Mouse (Mus musculus): ENCODE data around the gene Sec22b. TPM values are rescaled to one million over a fixed set of nuclear protein-coding genes. Genes with fewer than 3 reads are reported as not detected.

Sec22b gene
- polyA plus RNA-seq, 2 experiments, result 22.6 to 63.5 TPM

DNA sequence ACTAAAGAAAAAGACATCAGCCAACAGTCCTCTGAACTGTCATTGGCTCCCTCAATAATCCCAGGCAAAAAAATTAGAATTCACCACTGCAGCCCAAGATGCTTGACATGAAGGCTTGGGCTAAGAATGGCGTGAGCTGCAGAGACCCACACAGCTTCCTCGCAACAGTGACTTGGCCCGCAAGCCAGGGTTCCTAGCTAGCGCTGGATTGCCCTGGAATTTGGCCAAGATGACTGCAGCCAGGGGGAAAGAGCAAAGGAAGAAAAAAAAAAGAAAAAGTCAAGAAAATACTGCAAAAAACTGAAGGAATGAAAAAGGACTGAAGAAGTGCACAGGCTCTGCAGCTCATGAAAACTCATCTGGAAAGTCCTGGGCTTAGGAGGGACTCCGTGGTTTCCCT, 43.5 kb downstream of the Sec22b start:
- Histone ChIP-seq H3K4me3 (ENCODE audit: insufficient read depth in 1 of 2, low read depth in 2 of 2, low read length in 2 of 2) (no peak overlapping the region), H3K9me3 (ENCODE audit: control insufficient read depth, low read length) (no peaks in the 10 kb centered on the region), H3K9ac (replicated peaks) (no peak overlapping the region), H3K27me3 (ENCODE audit: control insufficient read depth, insufficient read depth, low read length) (no peaks in the 10 kb centered on the region), H3K36me3 (replicated peaks; ENCODE audit: control insufficient read depth, insufficient read depth, low read depth) (no peaks in the 10 kb centered on the region), H3K4me2 (ENCODE audit: low read depth) (no peak overlapping the region), H3K27ac (no peak overlapping the region), H3K4me1 (replicated peaks; ENCODE audit: control insufficient read depth in 2 of 2, insufficient read depth in 2 of 2, low read length in 1 of 2) (peaks cover 16 to 42% of the 10 kb centered on the region in 2 experiments)
- ATAC-seq (ENCODE audit: insufficient read depth) (no peak), DNase-seq (ENCODE audit: low read depth in 3 of 3, low spot score in 3 of 3) (no peak)
- no peak for TF ChIP-seq EP300 (IDR thresholded peaks at IDR 0.05; ENCODE audit: low read depth)
- no peak for TF ChIP-seq CTCF (IDR thresholded peaks at IDR 0.05; ENCODE audit: low read depth)
- WGBS (ENCODE audit: insufficient replicate concordance), result 77% methylated on average over 5 of the region's 5 CpGs

DNA sequence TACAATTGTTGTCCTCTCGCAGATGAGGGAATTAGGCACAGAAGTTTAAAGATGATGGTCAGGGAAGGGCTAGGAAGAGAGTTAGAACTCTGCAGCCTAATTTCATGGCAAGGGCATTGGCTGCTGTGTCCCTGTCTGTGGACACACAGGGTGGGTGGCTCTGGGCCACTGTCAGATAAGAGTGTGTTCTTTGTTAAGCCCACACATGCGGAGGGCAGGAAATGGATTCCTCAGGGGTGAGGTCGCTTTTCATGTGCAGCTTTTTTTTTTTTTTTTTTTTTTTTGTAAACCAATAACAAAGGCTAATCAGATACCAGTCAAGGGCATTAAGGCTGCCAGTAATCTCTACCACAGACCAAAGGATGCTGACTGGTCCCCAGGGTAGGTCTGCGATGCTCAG, 45.4 kb downstream of the Sec22b start:
- Histone ChIP-seq H3K27me3 (ENCODE audit: control insufficient read depth, insufficient read depth, low read length) (no peaks in the 10 kb centered on the region), H3K4me2 (ENCODE audit: low read depth) (no peak overlapping the region), H3K27ac (no peak overlapping the region), H3K4me3 (ENCODE audit: insufficient read depth in 1 of 2, low read depth in 2 of 2, low read length in 2 of 2) (no peak overlapping the region), H3K9me3 (ENCODE audit: control insufficient read depth, low read length) (no peaks in the 10 kb centered on the region), H3K9ac (replicated peaks) (no peak overlapping the region), H3K36me3 (replicated peaks; ENCODE audit: control insufficient read depth, insufficient read depth, low read depth) (no peaks in the 10 kb centered on the region), H3K4me1 (replicated peaks; ENCODE audit: control insufficient read depth in 2 of 2, insufficient read depth in 2 of 2, low read length in 1 of 2) (peaks cover 12 to 27% of the 10 kb centered on the region in 2 experiments)
- no peak for TF ChIP-seq CTCF (IDR thresholded peaks at IDR 0.05; ENCODE audit: low read depth)
- TF ChIP-seq EP300 (IDR thresholded peaks at IDR 0.05; ENCODE audit: low read depth), result no peak
- WGBS (ENCODE audit: insufficient replicate concordance), result 21% methylated on average over 4 of the region's 4 CpGs
- DNase-seq (ENCODE audit: low read depth in 3 of 3, low spot score in 3 of 3) (no peak), ATAC-seq (ENCODE audit: insufficient read depth) (no peak)

DNA sequence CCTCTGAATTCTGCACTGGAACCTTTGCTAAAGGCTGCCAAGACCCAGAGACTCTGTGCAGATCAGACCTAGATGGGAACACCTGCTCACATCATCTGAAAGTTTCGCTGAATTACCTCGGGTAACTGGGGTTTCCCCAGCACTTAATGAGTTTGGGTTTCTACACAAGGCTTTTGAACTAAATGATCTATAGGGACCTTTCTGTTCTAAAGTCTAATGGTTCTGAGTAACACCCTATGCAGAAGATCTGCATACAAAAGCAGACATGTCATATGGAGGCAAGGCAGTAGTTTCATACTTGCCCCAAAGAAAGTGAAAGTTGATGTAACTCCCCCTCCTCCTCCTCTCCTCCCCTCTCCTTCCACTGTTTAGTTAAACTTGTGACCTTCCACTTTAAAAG, 47.5 kb downstream of the Sec22b start:
- no peak for ATAC-seq (ENCODE audit: insufficient read depth)
- H3K9me3 ChIP-seq (ENCODE audit: control insufficient read depth, low read length), result no peaks in the 10 kb centered on the region
- H3K36me3 ChIP-seq (replicated peaks; ENCODE audit: control insufficient read depth, insufficient read depth, low read depth), result no peaks in the 10 kb centered on the region
- no peak overlapping the region for H3K4me2 ChIP-seq (ENCODE audit: low read depth)
- no peak overlapping the region for H3K4me3 ChIP-seq (ENCODE audit: insufficient read depth in 1 of 2, low read depth in 2 of 2, low read length in 2 of 2)
- no peak for TF ChIP-seq EP300 (IDR thresholded peaks at IDR 0.05; ENCODE audit: low read depth)
- TF ChIP-seq CTCF (IDR thresholded peaks at IDR 0.05; ENCODE audit: low read depth), result no peak
- H3K27ac ChIP-seq, result no peak overlapping the region
- peaks cover 0 to 15% of the 10 kb centered on the region in 2 experiments; a peak in 2 of 4 replicates for H3K4me1 ChIP-seq (replicated peaks; ENCODE audit: control insufficient read depth in 2 of 2, insufficient read depth in 2 of 2, low read length in 1 of 2)
- no peak for DNase-seq (ENCODE audit: low read depth in 3 of 3, low spot score in 3 of 3)
- WGBS (ENCODE audit: insufficient replicate concordance), result 70% methylated on average over 2 of the region's 2 CpGs
- H3K9ac ChIP-seq (replicated peaks), result no peak overlapping the region
- H3K27me3 ChIP-seq (ENCODE audit: control insufficient read depth, insufficient read depth, low read length), result no peaks in the 10 kb centered on the region

DNA sequence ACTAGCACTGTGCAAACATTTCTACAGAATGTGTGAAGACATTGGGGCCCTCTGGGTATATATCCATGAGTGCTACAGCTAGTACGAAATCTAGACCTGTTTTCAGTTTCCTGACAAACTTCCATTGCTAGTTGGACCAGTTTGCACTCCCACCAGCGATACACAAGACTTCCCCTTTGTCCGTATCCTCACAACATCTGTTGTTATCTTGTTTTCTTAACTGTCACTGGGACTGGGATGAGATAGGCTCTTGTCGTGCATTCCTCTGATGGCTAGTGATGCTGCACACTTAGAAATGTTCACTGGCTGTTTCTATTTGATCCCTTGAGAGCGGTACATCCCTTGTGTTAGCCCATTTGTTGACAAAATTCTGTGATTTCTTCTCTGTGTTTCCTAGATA, 49.0 kb downstream of the Sec22b start:
- Histone ChIP-seq H3K4me1 (replicated peaks; ENCODE audit: control insufficient read depth in 2 of 2, insufficient read depth in 2 of 2, low read length in 1 of 2) (peaks cover 0 to 15% of the 10 kb centered on the region in 2 experiments; a peak in 2 of 4 replicates), H3K4me2 (ENCODE audit: low read depth) (no peak overlapping the region), H3K9me3 (ENCODE audit: control insufficient read depth, low read length) (no peaks in the 10 kb centered on the region), H3K27me3 (ENCODE audit: control insufficient read depth, insufficient read depth, low read length) (no peaks in the 10 kb centered on the region), H3K9ac (replicated peaks) (no peak overlapping the region), H3K27ac (no peak overlapping the region), H3K36me3 (replicated peaks; ENCODE audit: control insufficient read depth, insufficient read depth, low read depth) (no peaks in the 10 kb centered on the region), H3K4me3 (ENCODE audit: insufficient read depth in 1 of 2, low read depth in 2 of 2, low read length in 2 of 2) (no peak overlapping the region)
- ATAC-seq (ENCODE audit: insufficient read depth), result no peak
- TF ChIP-seq CTCF (IDR thresholded peaks at IDR 0.05; ENCODE audit: low read depth), result no peak
- 0 out of 2 replicates have a peak, but pooled peaks have one; percentile 17 for TF ChIP-seq EP300 (IDR thresholded peaks at IDR 0.05; ENCODE audit: low read depth)
- DNase-seq (ENCODE audit: low read depth in 3 of 3, low spot score in 3 of 3), result no peak
- WGBS (ENCODE audit: insufficient replicate concordance), result 17% methylated on average over 5 of the region's 5 CpGs

DNA sequence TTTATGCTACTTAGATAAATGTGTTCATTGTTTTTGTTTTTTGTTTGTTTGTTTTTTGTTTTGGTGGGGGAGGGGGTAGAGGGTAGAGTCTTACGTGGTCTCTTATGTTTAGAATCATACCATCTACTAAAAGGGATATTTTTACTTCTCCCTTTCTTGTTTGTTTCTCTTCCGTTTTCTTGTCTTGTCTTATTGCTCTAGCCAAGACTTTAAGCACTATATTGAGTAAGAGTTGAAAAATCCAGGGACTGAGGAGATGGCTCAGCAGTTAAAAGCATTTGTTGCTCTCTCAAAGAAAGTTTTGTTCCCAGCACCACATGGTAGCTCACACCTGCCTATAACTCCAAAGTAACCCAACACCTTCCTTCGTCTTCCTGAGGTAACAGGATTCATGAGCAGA, 50.1 kb downstream of the Sec22b start:
- Histone ChIP-seq H3K27ac (no peak overlapping the region), H3K4me1 (replicated peaks; ENCODE audit: control insufficient read depth in 2 of 2, insufficient read depth in 2 of 2, low read length in 1 of 2) (peaks cover 0 to 15% of the 10 kb centered on the region in 2 experiments; a peak in 2 of 4 replicates), H3K9me3 (ENCODE audit: control insufficient read depth, low read length) (no peaks in the 10 kb centered on the region), H3K4me3 (ENCODE audit: insufficient read depth in 1 of 2, low read depth in 2 of 2, low read length in 2 of 2) (no peak overlapping the region), H3K27me3 (ENCODE audit: control insufficient read depth, insufficient read depth, low read length) (no peaks in the 10 kb centered on the region), H3K36me3 (replicated peaks; ENCODE audit: control insufficient read depth, insufficient read depth, low read depth) (no peaks in the 10 kb centered on the region), H3K9ac (replicated peaks) (no peak overlapping the region), H3K4me2 (ENCODE audit: low read depth) (no peak overlapping the region)
- no peak for DNase-seq (ENCODE audit: low read depth in 3 of 3, low spot score in 3 of 3)
- WGBS (ENCODE audit: insufficient replicate concordance), result 64% methylated on average over 3 of the region's 3 CpGs
- no peak for ATAC-seq (ENCODE audit: insufficient read depth)
- TF ChIP-seq CTCF (IDR thresholded peaks at IDR 0.05; ENCODE audit: low read depth), result no peak
- no peak for TF ChIP-seq EP300 (IDR thresholded peaks at IDR 0.05; ENCODE audit: low read depth)

All from liver, embryonic 14.5 days (tissue).